Mouse (Mus musculus): ENCODE measurements at regions not wholly inside any gene's neighbourhood (a gene's known extent, or its start where the extent isn't known, plus 50 kb on each side); places are given as distances from the start of the nearest gene placed in this dataset.
"Not testable (repeated sequence)": the region's sequence is repeated elsewhere in the genome, so short reads cannot be mapped to it uniquely, and the experiment has no call there.

GRCm38 (mm10) chr2:92664939-92665338, 65.4 kb downstream of the Chst1 start:
- Histone ChIP-seq H3K9ac (ENCODE audit: low read depth, low read length) (no peak overlapping the region), H3K27me3 (ENCODE audit: control insufficient read depth, insufficient read depth, low read length) (no peaks in the 10 kb centered on the region), H3K4me3 (no peak overlapping the region), H3K4me1 (ENCODE audit: control insufficient read depth, insufficient read depth, low read length) (peaks cover 7% of the 10 kb centered on the region), H3K79me2 (replicated peaks; ENCODE audit: control insufficient read depth, insufficient read depth, low read length) (no peaks in the 10 kb centered on the region), H3K27ac (no peak overlapping the region), H3K36me3 (ENCODE audit: control insufficient read depth, insufficient read depth, low read length) (no peaks in the 10 kb centered on the region)
- no peak for DNase-seq
- intact Hi-C loops (cut with DNase I) = no loop called here
- WGBS = 76% methylated on average over 5 of the region's 5 CpGs
- TF ChIP-seq POLR2A (IDR thresholded peaks at IDR 0.05; ENCODE audit: insufficient read depth, low read depth, low read length) (no peak), CTCF (IDR thresholded peaks at IDR 0.05) (no peak), EP300 (IDR thresholded peaks at IDR 0.05; ENCODE audit: insufficient read depth, low read depth, low read length) (no peak)

DNA sequence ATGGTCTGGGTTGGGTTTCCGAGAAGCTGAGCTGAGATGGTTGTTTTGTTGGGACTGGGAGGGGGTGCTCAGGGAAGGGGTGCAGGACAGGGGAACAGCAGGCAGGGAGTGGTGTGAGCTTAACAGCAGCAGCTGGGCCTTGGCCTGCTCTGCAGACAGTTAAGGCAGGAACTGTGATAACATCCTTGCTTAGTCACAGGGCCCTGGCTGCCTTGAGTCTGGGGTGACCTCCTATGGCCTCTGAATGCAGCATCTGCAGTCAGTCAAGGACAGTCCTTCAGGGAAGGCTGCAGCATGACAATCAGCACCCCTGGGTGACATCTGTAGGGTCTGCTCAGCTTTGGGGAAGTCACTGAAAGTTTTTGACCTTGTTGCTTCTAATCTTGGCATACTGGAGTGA, 67.7 kb downstream of the Chst1 start:
- no peaks in the 10 kb centered on the region for H3K27me3 ChIP-seq (ENCODE audit: control insufficient read depth, insufficient read depth, low read length)
- WGBS = 67% methylated on average over 1 of the region's 1 CpGs
- H3K36me3 ChIP-seq (ENCODE audit: control insufficient read depth, insufficient read depth, low read length) = no peaks in the 10 kb centered on the region
- DNase-seq = peak; percentile 45 to 61
- no peak overlapping the region for H3K4me3 ChIP-seq
- H3K9ac ChIP-seq (ENCODE audit: low read depth, low read length) = no peak overlapping the region
- intact Hi-C loops (cut with DNase I) = loop anchor here (2.0 kb wide), 1 partner anchor 76 kb away; no protein-coding TSS in a partner anchor
- no peaks in the 10 kb centered on the region for H3K79me2 ChIP-seq (replicated peaks; ENCODE audit: control insufficient read depth, insufficient read depth, low read length)
- H3K4me1 ChIP-seq (ENCODE audit: control insufficient read depth, insufficient read depth, low read length) = peaks cover 7% of the 10 kb centered on the region
- no peak overlapping the region; the same call in 1 of the 2 replicates for H3K27ac ChIP-seq
- TF ChIP-seq CTCF (IDR thresholded peaks at IDR 0.05) (no peak), POLR2A (IDR thresholded peaks at IDR 0.05; ENCODE audit: insufficient read depth, low read depth, low read length) (no peak), EP300 (IDR thresholded peaks at IDR 0.05; ENCODE audit: insufficient read depth, low read depth, low read length) (no peak)

- WGBS = 43% methylated on average over 6 of the region's 6 CpGs
- H3K9ac ChIP-seq (ENCODE audit: low read depth, low read length) = no peak overlapping the region
- H3K79me2 ChIP-seq (replicated peaks; ENCODE audit: control insufficient read depth, insufficient read depth, low read length) = no peaks in the 10 kb centered on the region
- intact Hi-C loops (cut with DNase I) = loop anchor here (2.0 kb wide), 1 partner anchor 75 kb away; no protein-coding TSS in a partner anchor
- peaks cover 7% of the 10 kb centered on the region for H3K4me1 ChIP-seq (ENCODE audit: control insufficient read depth, insufficient read depth, low read length)
- no peaks in the 10 kb centered on the region for H3K36me3 ChIP-seq (ENCODE audit: control insufficient read depth, insufficient read depth, low read length)
- TF ChIP-seq CTCF (IDR thresholded peaks at IDR 0.05) (no peak), EP300 (IDR thresholded peaks at IDR 0.05; ENCODE audit: insufficient read depth, low read depth, low read length) (no peak), POLR2A (IDR thresholded peaks at IDR 0.05; ENCODE audit: insufficient read depth, low read depth, low read length) (no peak)
- H3K4me3 ChIP-seq = no peak overlapping the region
- peak overlapping the region; percentile 7; the same call in 1 of the 2 replicates for H3K27ac ChIP-seq
- no peaks in the 10 kb centered on the region for H3K27me3 ChIP-seq (ENCODE audit: control insufficient read depth, insufficient read depth, low read length)
- peak; percentile 35 to 40 for DNase-seq
Measured at GRCm38 (mm10) chr2:92667756-92668155, 68.2 kb downstream of the Chst1 start.

GRCm38 (mm10) chr2:92669431-92670081, 70.0 kb downstream of the Chst1 start:
- H3K27ac ChIP-seq; H3K4me3 ChIP-seq; DNase-seq; H3K79me2 ChIP-seq (replicated peaks; ENCODE audit: control insufficient read depth, insufficient read depth, low read length); H3K27me3 ChIP-seq (ENCODE audit: control insufficient read depth, insufficient read depth, low read length); H3K9ac ChIP-seq (ENCODE audit: low read depth, low read length); H3K4me1 ChIP-seq (ENCODE audit: control insufficient read depth, insufficient read depth, low read length); intact Hi-C loops (cut with DNase I); H3K36me3 ChIP-seq (ENCODE audit: control insufficient read depth, insufficient read depth, low read length): not testable (repeated sequence)
- 56% methylated on average over 10 of the region's 10 CpGs for WGBS

DNA sequence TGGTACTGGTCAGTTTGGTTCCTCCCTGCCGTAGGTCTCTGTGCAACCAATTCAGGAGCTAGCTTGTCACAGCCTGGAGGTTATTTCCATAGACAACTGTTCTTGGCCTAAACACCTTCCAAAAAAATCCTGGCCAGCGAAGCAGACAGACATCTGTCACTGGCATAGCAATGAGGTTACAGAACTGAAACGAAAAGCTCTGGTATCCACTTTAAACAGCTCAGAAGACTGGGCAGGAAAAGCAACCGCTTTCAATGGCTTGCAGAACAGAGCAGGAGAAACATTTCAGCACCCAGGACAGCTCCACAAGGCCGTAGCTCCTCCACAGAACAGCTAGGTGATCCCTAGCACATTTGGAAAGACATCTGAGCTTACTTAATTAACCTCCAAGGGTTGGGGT, 72.1 kb downstream of the Chst1 start:
- intact Hi-C loops (cut with DNase I) = no loop called here

GRCm38 (mm10) chr2:92672106-92672505, 72.6 kb downstream of the Chst1 start:
- WGBS = 65% methylated on average over 4 of the region's 4 CpGs
- intact Hi-C loops (cut with DNase I) = no loop called here
- no peak overlapping the region for H3K27ac ChIP-seq
- H3K27me3 ChIP-seq (ENCODE audit: control insufficient read depth, insufficient read depth, low read length) = no peaks in the 10 kb centered on the region
- H3K36me3 ChIP-seq (ENCODE audit: control insufficient read depth, insufficient read depth, low read length) = no peaks in the 10 kb centered on the region
- H3K9ac ChIP-seq (ENCODE audit: low read depth, low read length) = no peak overlapping the region
- TF ChIP-seq POLR2A (IDR thresholded peaks at IDR 0.05; ENCODE audit: insufficient read depth, low read depth, low read length) (no peak), CTCF (IDR thresholded peaks at IDR 0.05) (no peak), EP300 (IDR thresholded peaks at IDR 0.05; ENCODE audit: insufficient read depth, low read depth, low read length) (no peak)
- DNase-seq = no peak
- H3K4me3 ChIP-seq = no peak overlapping the region
- H3K4me1 ChIP-seq (ENCODE audit: control insufficient read depth, insufficient read depth, low read length) = peaks cover 6% of the 10 kb centered on the region
- H3K79me2 ChIP-seq (replicated peaks; ENCODE audit: control insufficient read depth, insufficient read depth, low read length) = no peaks in the 10 kb centered on the region

More for the DNA sequence above, 72.1 kb downstream of the Chst1 start:
- TF ChIP-seq EP300 (IDR thresholded peaks at IDR 0.05; ENCODE audit: insufficient read depth, low read depth, low read length) (no peak), POLR2A (IDR thresholded peaks at IDR 0.05; ENCODE audit: insufficient read depth, low read depth, low read length) (no peak), CTCF (IDR thresholded peaks at IDR 0.05) (no peak)
- no peaks in the 10 kb centered on the region for H3K79me2 ChIP-seq (replicated peaks; ENCODE audit: control insufficient read depth, insufficient read depth, low read length)
- H3K4me1 ChIP-seq (ENCODE audit: control insufficient read depth, insufficient read depth, low read length) = peaks cover 7% of the 10 kb centered on the region
- H3K27me3 ChIP-seq (ENCODE audit: control insufficient read depth, insufficient read depth, low read length) = no peaks in the 10 kb centered on the region
- WGBS = 31% methylated on average over 5 of the region's 5 CpGs
- H3K9ac ChIP-seq (ENCODE audit: low read depth, low read length) = no peak overlapping the region
- H3K27ac ChIP-seq = no peak overlapping the region
- DNase-seq = peak; percentile 18 to 34
- no peaks in the 10 kb centered on the region for H3K36me3 ChIP-seq (ENCODE audit: control insufficient read depth, insufficient read depth, low read length)
- H3K4me3 ChIP-seq = no peak overlapping the region
